Mouse (Mus musculus) MEL (cell line): ENCODE data around the gene Rbm47.

Experiments
- CTCF ChIP-seq, 3 experiments: IDR thresholded peaks in 2 of 3; conservative IDR thresholded peaks in 1 of 3; 2 replicates each; pipeline ENCODE4 v1.5.1; 2011 to 2012; ENCODE audit warnings: low read length in 3 of 3, low read depth in 2 of 3, mild to moderate bottlenecking in 2 of 3, improper control_type of control experiment in 1 of 3, inconsistent platforms in 1 of 3, mixed read lengths in 1 of 3, moderate library complexity in 1 of 3; ENCODE audit not compliant: control insufficient read depth in 1 of 3, insufficient read depth in 1 of 3, poor library complexity in 1 of 3, severe bottlenecking in 1 of 3
- GATA1 ChIP-seq: IDR thresholded peaks from 2 replicates; pipeline ENCODE4 v1.6.1; 2011; ENCODE audit warnings: low read depth, low read length, improper control_type of control experiment
- KAT2A ChIP-seq: conservative IDR thresholded peaks from 2 replicates; pipeline ENCODE4 v1.6.1; 2012; ENCODE audit warnings: low read depth, low read length, improper control_type of control experiment, inconsistent platforms
- MAZ ChIP-seq: IDR thresholded peaks from 2 replicates; pipeline ENCODE4 v1.6.1; 2012; ENCODE audit warnings: low read depth, mild to moderate bottlenecking, inconsistent platforms, low read length, improper control_type of control experiment
- NELFE ChIP-seq: IDR thresholded peaks from 2 replicates; pipeline ENCODE4 v1.6.1; 2011; ENCODE audit warnings: low read depth, low read length, improper control_type of control experiment
- POLR2A ChIP-seq, 2 experiments: IDR thresholded peaks; 2 replicates each; pipeline ENCODE4 v1.6.1; 2011 to 2012; ENCODE audit warnings: low read length in 2 of 2, mild to moderate bottlenecking in 2 of 2, control low read depth in 1 of 2, improper control_type of control experiment in 1 of 2, low read depth in 1 of 2, moderate library complexity in 1 of 2; ENCODE audit not compliant: control insufficient read depth in 1 of 2, insufficient read depth in 1 of 2, poor library complexity in 1 of 2
- POLR2AphosphoS2 ChIP-seq: IDR thresholded peaks from 2 replicates; pipeline ENCODE4 v1.6.1; 2011; ENCODE audit warnings: low read length, improper control_type of control experiment
- ZNF384 ChIP-seq: IDR thresholded peaks from 2 replicates; pipeline ENCODE4 v1.6.1; 2012; ENCODE audit warnings: low read depth, mild to moderate bottlenecking, inconsistent platforms, low read length, improper control_type of control experiment

GRCm38 (mm10) chr5:66170591-66170990 is 2.3 kb downstream of the Rbm47 start:
- TF ChIP-seq POLR2A (IDR thresholded peaks at IDR 0.05; ENCODE audit: control insufficient read depth in 1 of 2, insufficient read depth in 1 of 2, low read depth in 1 of 2, low read length in 2 of 2, poor library complexity in 1 of 2): no peak
- no peak for TF ChIP-seq CTCF (IDR thresholded peaks at IDR 0.05 in 2 of 3, conservative IDR thresholded peaks at IDR 0.05 in 1 of 3; ENCODE audit: control insufficient read depth in 1 of 3, insufficient read depth in 1 of 3, low read depth in 2 of 3, low read length in 3 of 3, poor library complexity in 1 of 3, severe bottlenecking in 1 of 3)
- TF ChIP-seq ZNF384: no peak
- TF ChIP-seq NELFE: no peak
- TF ChIP-seq MAZ: no peak
- TF ChIP-seq KAT2A: no peak
- no peak for TF ChIP-seq POLR2AphosphoS2
- no peak for TF ChIP-seq GATA1
